Mouse (Mus musculus): Measurements from ENCODE around the gene Chil6.

Chil6 gene

GRCm38 (mm10) chr3:106406082-106406481 lies at the start of gene Chil6:
Gene Chil6, minus strand, starts transcription at chr3:106406182.
- DNase-seq = no peak

GRCm38 (mm10) chr3:106452616-106453015 lies 46.6 kb upstream of the Chil6 start:
- no peak for DNase-seq

- no peak for DNase-seq
Measured at GRCm38 (mm10) chr3:106449567-106449966, 43.6 kb upstream of the Chil6 start.

GRCm38 (mm10) chr3:106448995-106449394 lies 43.0 kb upstream of the Chil6 start:
- DNase-seq = no peak

- peak; percentile 39 to 47 for DNase-seq
Measured at GRCm38 (mm10) chr3:106448571-106448970, 42.6 kb upstream of the Chil6 start.

All from kidney, postnatal 25 days (tissue).